Mouse (Mus musculus) olfactory bulb, adult 2 months (tissue): ENCODE measurements at regions not wholly inside any gene's neighbourhood (a gene's known extent, or its start where the extent isn't known, plus 50 kb on each side); places are given as distances from the start of the nearest gene placed in this dataset.

Experiments
- CTCF ChIP-seq: fragments of 200-500 bp; IDR thresholded peaks from 2 replicates; pipeline ENCODE4 v1.5.1; 2012; ENCODE audit warnings: low read depth, mild to moderate bottlenecking, low read length, moderate library complexity; ENCODE audit not compliant: insufficient read depth
- POLR2A ChIP-seq: fragments of 200-500 bp; IDR thresholded peaks from 2 replicates; pipeline ENCODE4 v1.6.1; 2012; ENCODE audit warnings: mild to moderate bottlenecking, low read depth, low read length, moderate library complexity; ENCODE audit not compliant: insufficient read depth

DNA sequence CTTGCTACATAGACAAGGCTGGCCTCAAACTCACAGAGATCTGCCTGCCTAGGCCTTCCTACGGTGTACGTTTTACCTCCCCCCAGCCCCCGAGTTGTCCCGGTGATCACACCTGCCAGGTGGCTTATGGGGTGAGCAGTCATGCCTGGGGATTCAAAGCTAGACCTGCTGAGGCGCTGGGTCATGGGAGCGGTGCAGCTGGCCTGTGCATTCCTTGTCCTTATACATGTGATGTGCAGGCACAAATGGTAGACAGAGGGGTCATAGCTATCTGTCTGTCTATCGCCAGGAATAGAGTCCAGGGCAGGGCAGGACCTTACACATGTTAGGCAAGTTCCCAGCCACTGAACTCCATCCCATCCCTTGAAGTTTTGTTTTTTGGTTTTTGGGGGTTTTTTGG is 71.7 kb downstream of the Kctd15 start:
- no peak for TF ChIP-seq CTCF
- no peak for TF ChIP-seq POLR2A
